Mouse (Mus musculus) stomach, postnatal 0 days (tissue): ENCODE measurements at regions not wholly inside any gene's neighbourhood (a gene's known extent, or its start where the extent isn't known, plus 50 kb on each side); places are given as distances from the start of the nearest gene placed in this dataset.

ENCODE experiments used
- CTCF ChIP-seq: IDR thresholded peaks from 2 replicates; pipeline ENCODE4 v1.5.1; 2016; ENCODE audit warnings: antibody characterized with exemption, low read depth, mild to moderate bottlenecking, moderate library complexity
- EP300 ChIP-seq: optimal IDR thresholded peaks from 2 replicates; pipeline ENCODE3; 2016; ENCODE audit warnings: antibody characterized with exemption

- TF ChIP-seq EP300 (no peak), CTCF (no peak)
Observed at GRCm38 (mm10) chr15:67411657-67412056, 910.9 kb upstream of the Lrrc6 start.
